Mouse (Mus musculus) megakaryocyte, embryonic 14.5 days (primary cell): ENCODE results near the gene Carnmt1.

Experiments used
- FLI1 ChIP-seq: IDR thresholded peaks from 2 replicates; pipeline ENCODE4 v1.6.1; 2012; ENCODE audit warnings: low read length, inconsistent platforms, mixed read lengths
- GATA1 ChIP-seq: IDR thresholded peaks from 3 replicates; pipeline ENCODE4 v1.6.1; 2012; ENCODE audit warnings: mixed read lengths, low read length, inconsistent platforms, borderline replicate concordance

DNA sequence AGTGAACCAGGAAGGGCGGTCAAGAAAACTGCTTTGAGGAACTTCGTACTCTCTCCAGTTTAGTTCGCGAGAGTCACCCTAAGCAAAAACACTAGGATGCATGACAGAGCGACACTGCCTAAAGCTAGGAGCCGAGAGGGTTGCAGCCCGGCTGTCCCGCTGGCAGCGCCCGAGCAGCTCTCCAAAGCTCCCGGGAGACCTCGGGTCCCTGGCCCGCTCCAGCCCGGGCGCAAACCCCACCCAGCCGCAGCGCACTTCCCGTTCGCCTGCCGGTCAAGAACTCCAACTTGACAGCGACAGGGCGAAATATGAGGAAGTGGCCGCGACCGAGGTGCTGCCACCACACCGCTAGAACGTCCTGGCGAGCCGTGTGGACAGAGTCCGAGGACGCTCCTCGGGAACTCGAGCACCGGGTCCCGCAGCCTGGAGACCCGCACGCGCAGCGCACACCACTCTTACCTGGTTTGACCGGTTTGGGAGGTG lies 39.4 kb upstream of the Carnmt1 start:
- TF ChIP-seq GATA1, result no peak
- TF ChIP-seq FLI1, result no peak
